Mouse (Mus musculus): ENCODE measurements around the gene Lamtor2. TPM values are rescaled to one million over a fixed set of nuclear protein-coding genes. Genes with fewer than 3 reads are reported as not detected.

Lamtor2 gene
- total RNA-seq, 1 experiment from 2014 or later, result 150 TPM

DNA sequence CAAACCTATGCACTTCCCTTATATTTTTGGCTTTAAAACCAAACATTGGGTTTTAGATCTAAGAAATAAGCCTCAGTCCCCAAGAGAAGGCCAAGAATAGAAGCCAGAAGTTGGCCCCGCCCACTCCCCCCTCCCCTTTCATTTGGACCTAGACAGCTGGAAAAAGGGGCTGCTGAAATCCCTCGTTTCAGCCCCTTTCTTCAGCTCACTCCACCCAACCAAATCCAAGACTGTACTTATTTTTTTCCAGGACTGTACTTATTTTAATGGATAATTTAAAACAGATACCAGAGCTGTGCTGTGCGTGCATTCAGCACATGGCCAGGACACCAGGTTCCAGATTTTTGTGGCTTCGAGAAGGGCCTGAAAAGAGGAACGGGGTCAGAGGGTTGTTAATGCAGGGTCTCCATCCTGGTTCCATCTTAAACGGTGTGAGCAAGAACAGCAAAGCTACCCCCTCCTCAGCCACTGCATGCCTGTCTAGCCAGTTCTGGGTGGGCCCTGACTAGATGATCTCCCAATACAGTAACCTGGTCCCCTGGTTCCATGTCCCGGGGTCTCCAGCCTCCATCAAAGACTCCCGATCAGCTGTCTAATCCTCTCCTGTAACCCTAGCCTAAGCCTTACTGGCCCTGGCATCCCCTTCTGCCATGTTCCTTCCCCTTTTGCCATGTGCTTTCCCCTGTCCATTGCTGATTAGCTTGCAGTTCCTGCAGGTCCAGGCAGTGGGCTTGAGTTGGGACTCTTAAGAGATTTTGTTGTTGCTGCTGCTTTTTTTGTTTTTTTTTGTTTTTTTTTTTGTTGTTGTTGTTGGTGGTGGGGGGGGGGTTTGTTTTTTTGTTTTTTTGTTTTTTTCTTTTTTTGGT is 48.8 kb downstream of the Lamtor2 start:
- DNase-seq, result no peak

DNA sequence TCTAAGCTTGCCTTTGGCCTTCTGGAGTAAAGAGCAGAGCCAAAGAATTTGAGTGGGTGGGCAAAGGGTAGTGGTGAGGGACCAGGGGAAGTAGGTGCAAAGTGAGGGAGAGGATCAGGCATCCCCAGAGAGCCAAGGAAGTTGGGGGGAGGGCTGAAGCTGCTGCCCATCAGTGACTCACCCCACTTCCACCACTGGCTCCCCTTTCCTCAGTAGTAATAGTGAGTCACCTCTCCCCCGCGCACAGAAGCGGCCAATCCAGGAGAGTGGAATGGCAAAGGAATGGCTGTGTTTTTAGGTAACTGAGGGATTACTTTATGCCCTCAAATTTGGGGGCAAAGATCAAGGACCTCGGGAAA is 49.4 kb downstream of the Lamtor2 start:
- DNase-seq, result peak; percentile 66

DNA sequence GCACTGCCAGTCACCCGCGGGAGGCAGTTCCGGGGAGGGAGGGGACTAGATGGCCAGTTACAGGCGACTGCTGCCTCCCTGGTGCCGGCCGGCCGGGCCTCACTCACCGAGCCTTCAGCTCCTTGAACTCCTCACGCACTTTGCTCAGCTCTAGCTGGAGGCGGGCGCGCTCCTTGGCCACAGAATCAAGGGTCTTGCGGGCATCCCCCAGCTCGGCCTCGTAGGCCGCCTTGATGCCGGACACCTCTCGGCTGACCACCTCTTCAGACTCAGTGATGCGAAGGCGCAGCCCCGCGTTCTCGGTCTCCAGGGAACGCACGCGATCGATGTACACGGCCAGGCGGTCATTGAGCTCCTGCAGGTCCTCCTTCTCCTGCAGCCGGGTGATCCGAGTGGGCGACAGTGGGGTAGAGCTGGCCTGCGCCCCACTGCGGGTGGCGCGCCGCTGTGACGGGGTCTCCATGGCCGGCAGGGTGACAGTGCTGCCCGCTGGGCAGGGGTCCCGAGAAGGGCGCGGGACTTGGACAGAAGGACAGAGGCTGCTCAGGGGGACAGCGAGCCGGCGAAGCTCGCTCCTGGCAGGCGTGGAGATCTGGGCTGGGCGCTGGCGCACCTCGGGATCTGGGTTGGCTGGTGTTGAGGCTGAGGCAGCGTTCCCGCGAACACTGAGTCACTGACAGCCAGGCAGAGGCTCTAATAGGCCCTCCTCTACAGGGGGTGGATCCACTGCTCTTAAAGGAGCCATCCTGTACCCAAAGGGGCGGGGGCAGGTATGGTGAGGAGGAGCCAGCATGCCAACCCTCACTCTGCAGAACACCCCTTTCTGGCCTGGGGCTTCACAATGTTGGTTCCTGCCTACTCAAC is 50.0 kb downstream of the Lamtor2 start:
- DNase-seq, result peak; percentile 94

DNA sequence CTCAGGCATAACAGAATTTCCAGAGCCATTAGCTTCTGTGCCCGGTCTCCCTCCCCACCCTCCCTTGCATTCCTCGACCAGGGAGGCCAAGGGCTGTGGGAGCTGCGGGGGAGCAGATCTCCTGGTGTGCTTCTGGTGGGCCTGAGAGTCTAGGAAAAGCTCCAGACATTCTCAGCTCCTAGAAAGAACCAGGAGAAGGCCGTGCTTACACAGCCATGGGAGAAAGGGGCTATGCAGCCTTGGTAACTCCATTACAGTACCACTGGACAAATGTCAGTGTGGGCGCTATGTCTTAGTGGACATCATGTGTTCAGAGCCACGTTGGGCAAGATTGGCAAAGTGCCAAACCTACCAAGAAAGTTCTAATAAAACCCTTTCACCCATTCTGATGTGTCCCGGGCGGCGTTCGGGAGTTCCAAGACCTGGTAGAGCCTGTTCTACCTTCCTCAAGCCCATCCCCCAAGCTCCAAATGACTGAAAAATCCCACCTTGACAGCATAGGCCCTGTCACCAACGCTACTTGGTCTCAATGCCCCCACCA is 50.8 kb downstream of the Lamtor2 start:
- DNase-seq, result no peak

DNA sequence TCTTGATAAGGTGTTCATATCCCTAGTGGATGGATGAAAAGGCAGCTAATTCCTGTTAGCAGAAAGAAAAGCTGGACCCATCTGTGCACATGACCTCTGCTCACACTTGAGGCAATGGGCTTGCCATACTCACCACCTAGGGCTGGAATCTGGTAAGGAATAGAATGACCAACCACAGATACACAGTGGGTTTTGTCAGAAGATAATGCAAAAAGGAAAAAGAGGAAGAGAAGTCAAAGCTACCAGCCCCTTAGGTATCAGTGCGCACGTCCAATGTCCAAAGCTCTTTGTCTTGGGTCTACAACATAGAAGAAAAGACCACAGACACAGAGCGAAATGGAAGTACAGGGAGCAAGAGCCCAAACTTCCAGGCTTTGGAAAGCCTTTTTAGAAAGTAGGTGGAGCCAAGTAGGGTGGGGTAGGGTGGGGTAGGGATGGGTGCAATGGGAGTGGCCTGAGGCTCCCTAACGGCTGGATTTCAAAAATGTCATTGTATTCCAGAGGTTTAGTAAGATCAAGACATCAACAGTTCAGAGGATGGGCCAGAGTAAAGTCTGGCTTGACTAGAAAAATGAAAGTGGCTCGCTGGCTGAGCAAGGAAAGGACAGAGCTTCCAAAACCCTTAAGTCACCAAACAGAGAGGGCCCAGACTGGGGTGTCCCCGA is 51.4 kb downstream of the Lamtor2 start:
- DNase-seq, result no peak

DNA sequence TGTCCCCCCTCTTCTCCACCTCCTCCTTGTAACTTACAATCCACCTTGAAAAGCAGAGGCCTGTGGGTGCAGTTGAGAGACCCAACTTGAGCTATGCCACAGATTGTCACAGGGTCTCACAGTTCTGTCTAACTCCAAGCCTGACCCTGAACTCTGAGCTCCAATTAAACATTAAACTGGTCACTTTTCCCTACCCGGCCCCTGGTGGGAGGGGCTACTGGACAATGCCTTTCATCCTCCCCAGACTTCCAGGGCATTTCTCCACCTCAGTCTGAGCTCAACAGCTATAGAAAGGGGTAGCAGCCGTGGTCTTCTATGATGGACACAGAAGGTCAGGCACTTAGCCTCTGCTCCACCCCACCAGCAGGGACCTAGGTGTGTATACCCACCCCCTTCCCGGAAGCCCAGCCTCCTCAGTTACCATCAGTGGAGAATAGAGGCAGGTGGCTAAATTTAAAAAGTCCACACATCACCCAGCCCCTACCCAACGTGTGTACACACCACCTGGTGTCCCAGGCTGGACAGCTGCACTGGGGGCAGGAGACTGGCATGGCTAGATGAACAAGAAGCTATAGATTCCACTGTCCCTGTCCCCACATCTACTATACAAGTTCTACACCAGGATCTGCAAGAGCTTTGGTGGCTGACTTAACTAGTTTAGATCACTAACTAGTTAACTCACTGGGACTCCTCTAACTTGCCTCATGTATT is 52.1 kb downstream of the Lamtor2 start:
- no peak for DNase-seq

DNA sequence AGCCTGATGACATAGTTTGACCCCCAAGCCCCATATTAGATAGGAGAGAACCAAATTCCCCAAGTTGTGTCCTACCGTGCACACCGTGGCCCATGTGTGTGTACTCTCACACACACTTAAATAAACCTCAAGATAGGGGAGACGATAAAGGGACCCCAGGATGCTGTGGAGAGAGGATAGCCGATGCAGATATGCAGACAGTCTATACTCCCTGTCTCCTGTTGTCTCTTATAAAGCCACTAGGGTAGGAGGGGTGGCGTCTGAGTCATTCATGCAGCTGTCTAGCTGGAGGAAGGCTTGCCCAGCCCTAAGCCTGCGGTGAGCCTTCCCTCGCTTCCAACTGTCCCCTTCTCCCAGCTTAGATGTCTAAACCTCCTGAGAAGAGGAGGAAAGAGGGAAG is 52.8 kb downstream of the Lamtor2 start:
- DNase-seq, result no peak

Small RNA genes lying within 50 kb of the gene (microRNA-seq; reads per million reads assigned to microRNA genes)
- 0 reads per million in 2 experiments for gene Mir1905

Other genes with a start within 250 kb of the Lamtor2 start
- 183 and 214 TPM in 2 replicates for gene Glmp, start 228.1 kb downstream of the Lamtor2 start, total RNA-seq (2021)
- 6.6 and 7.8 TPM in 2 replicates for gene Tmem79, start 216.9 kb downstream of the Lamtor2 start, total RNA-seq (2021)
- 55.3 and 59.1 TPM in 2 replicates for gene Smg5, start 216.8 kb downstream of the Lamtor2 start, total RNA-seq (2021)
- gene Paqr6, start 188.5 kb downstream of the Lamtor2 start, total RNA-seq (2021), result 1.6 and 1.9 TPM in 2 replicates
- gene Bglap3, start 180.3 kb downstream of the Lamtor2 start, total RNA-seq (2021), result 0.79 and 2.3 TPM in 2 replicates
- gene Bglap2, start 174.4 kb downstream of the Lamtor2 start, total RNA-seq (2021), result 1.0 TPM in 1 of 2 replicates, not detected in the other
- 4.3 TPM in 1 of 2 replicates, not detected in the other for gene Bglap, start 168.6 kb downstream of the Lamtor2 start, total RNA-seq (2021)
- gene Pmf1, start 142.7 kb downstream of the Lamtor2 start, total RNA-seq (2021), result 34.9 and 41.2 TPM in 2 replicates
- 42.9 and 45.9 TPM in 2 replicates for gene Slc25a44, start 127.9 kb downstream of the Lamtor2 start, total RNA-seq (2021)
- 6.0 and 6.2 TPM in 2 replicates for gene Sema4a, start 91.9 kb downstream of the Lamtor2 start, total RNA-seq (2021)
- gene Lmna, start 43.1 kb downstream of the Lamtor2 start, total RNA-seq (2021), result 90.6 and 91.1 TPM in 2 replicates
- 3.3 and 3.5 TPM in 2 replicates for gene Mex3a, start 20.7 kb downstream of the Lamtor2 start, total RNA-seq (2021)
- not detected in 2 replicates for gene Rab25, start 4.8 kb downstream of the Lamtor2 start, total RNA-seq (2021)
- 74.3 and 87.0 TPM in 2 replicates for gene Ubqln4, start 684 bp upstream of the Lamtor2 start, total RNA-seq (2021)
- gene Ssr2, start 22.8 kb upstream of the Lamtor2 start, total RNA-seq (2021), result 199 and 214 TPM in 2 replicates
- gene Arhgef2, start 52.9 kb upstream of the Lamtor2 start, total RNA-seq (2021), result 35.4 and 35.9 TPM in 2 replicates
- not detected in 2 replicates for gene Rxfp4, start 100.1 kb upstream of the Lamtor2 start, total RNA-seq (2021)
- 64.9 and 69.4 TPM in 2 replicates for gene Khdc4, start 132.7 kb upstream of the Lamtor2 start, total RNA-seq (2021)
- 48.7 and 65.4 TPM in 2 replicates for gene Rit1, start 163.8 kb upstream of the Lamtor2 start, total RNA-seq (2021)
- 7.8 and 11.1 TPM in 2 replicates for gene Syt11, start 222.1 kb upstream of the Lamtor2 start, total RNA-seq (2021)

All from adrenal gland, postnatal 25 days (tissue).